Mouse (Mus musculus) CH12.LX (cell line): ENCODE measurements around the gene Fam107b.

Source experiments
- CTCF ChIP-seq, 2 experiments: IDR thresholded peaks in 1 of 2; conservative IDR thresholded peaks in 1 of 2; 2 replicates each; pipeline ENCODE4 v1.5.1; 2011 to 2012; ENCODE audit warnings: low read depth in 2 of 2, low read length in 2 of 2, improper control_type of control experiment in 1 of 2, inconsistent platforms in 1 of 2, mild to moderate bottlenecking in 1 of 2, moderate library complexity in 1 of 2
- EP300 ChIP-seq: IDR thresholded peaks from 2 replicates; pipeline ENCODE4 v1.6.1; 2011; ENCODE audit warnings: low read length, improper control_type of control experiment
- ETS1 ChIP-seq: conservative IDR thresholded peaks from 2 replicates; pipeline ENCODE4 v1.6.1; 2012; ENCODE audit warnings: low read depth, mild to moderate bottlenecking, inconsistent platforms, low read length, improper control_type of control experiment, moderate library complexity
- SIN3A ChIP-seq: IDR thresholded peaks from 2 replicates; pipeline ENCODE4 v1.6.1; 2012; ENCODE audit warnings: low read length, improper control_type of control experiment, inconsistent platforms
- ZMIZ1 ChIP-seq: IDR thresholded peaks from 2 replicates; pipeline ENCODE4 v1.6.1; 2012; ENCODE audit warnings: low read depth, mild to moderate bottlenecking, inconsistent platforms, low read length, improper control_type of control experiment
- ZNF384 ChIP-seq: IDR thresholded peaks from 2 replicates; pipeline ENCODE4 v1.6.1; 2012; ENCODE audit warnings: low read depth, low read length, improper control_type of control experiment, inconsistent platforms

GRCm38 (mm10) chr2:3749504-3750024 is 179.3 kb downstream of the Fam107b start:
- peak; percentile 97 for TF ChIP-seq ZNF384
- no peak for TF ChIP-seq CTCF (conservative IDR thresholded peaks at IDR 0.05 in 1 of 2, IDR thresholded peaks at IDR 0.05 in 1 of 2; ENCODE audit: low read depth in 2 of 2, low read length in 2 of 2)
- 0 out of 2 replicates have a peak, but pooled peaks have one; percentile 28 for TF ChIP-seq EP300
- TF ChIP-seq SIN3A = peak; percentile 85
- no peak for TF ChIP-seq ZMIZ1
- TF ChIP-seq ETS1 = peak; percentile 75
